Mouse (Mus musculus) adrenal gland, adult 18-20 months (tissue): Measurements from ENCODE around the gene BC049352. TPM values are rescaled to one million over a fixed set of nuclear protein-coding genes. Genes with fewer than 3 reads are reported as not detected.

Experiments
- DNase-seq, 2 experiments: peaks; one replicate each; pipeline ENCODE4 v3.0.0; 2021 to 2022; ENCODE audit warnings: low spot score in 2 of 2
- microRNA-seq, 2 experiments: library from miRNA; unstranded; fragments of <30 nt; microRNA quantifications; one replicate each; pipeline ENCODE4 v1.2.0; 2021; ENCODE audit warnings: borderline number of aligned reads in 2 of 2
- total RNA-seq, 2 experiments: library from RNA; stranded (reverse); gene quantifications; 1 replicate in 1 of 2; 2 replicates in 1 of 2; pipeline ENCODE4 v1.2.3; 2021

Gene BC049352
- total RNA-seq, 2 experiments from 2014 or later, result 0.86 to 1.3 TPM

- no peak for DNase-seq
These were observed 100.7 kb downstream of the BC049352 start for GRCm38 (mm10) chr9:45282466-45282865.

GRCm38 (mm10) chr9:45291481-45292168 lies 109.8 kb downstream of the BC049352 start:
- no peak for DNase-seq

DNA sequence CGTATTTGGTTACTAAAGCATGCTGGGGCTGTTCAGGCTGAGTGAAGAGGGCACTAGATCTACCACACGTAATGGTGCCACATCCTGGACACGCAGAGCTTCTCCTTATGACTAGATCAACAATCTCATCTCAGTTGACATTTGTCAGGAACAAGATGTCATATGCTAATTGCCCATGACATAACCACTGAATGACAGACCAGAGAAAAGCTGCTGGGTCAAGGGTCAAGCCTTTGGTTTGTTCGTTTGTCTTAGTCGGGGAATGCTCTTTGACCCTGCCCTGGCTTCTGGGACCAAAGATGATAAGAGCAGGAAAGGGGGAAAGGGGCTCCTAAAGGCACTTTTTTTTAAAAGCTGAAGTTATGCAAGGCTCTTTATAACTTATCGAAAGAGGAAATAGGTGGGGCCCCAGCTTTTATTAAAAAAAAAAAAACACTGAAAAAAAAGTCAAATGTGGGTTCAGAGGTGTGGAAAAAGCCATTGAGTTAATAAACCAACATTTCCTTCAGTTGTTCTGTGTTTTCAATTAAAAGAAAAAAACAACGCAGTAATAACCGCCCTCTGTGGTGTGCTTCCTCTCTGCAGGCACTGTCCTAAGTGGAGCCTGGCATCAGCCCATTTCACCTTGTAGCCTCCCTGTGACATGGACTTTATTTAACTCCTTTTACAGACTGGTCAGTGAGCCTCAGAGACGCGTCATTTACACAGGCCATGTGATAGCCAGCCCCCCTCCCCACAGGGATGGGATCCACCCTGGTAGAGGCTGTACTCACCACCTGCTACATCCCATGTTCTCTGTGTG lies 112.6 kb downstream of the BC049352 start:
- DNase-seq, result no peak

- peak in 1 of 2 experiments; percentile 47 for DNase-seq
These were observed 117.6 kb downstream of the BC049352 start for GRCm38 (mm10) chr9:45299231-45300006.

Small RNA genes lying within 50 kb of the gene (microRNA-seq; reads per million reads assigned to microRNA genes)
- gene Mir7086, result 0 reads per million in 2 experiments

Other genes with a start within 250 kb of the BC049352 start
- gene Ube4a, start 216.4 kb upstream of the BC049352 start, total RNA-seq, result 100 to 1,000 TPM in 1 of 2 experiments, 10 to 100 TPM in 1; 85.6 to 103 TPM
- gene Cd3g, start 201.6 kb upstream of the BC049352 start, total RNA-seq, result 1 to 10 TPM in 1 of 2 experiments, under 1 TPM in 1; 0.33 to 1.6 TPM
- under 1 TPM in 1 of 2 experiments, not detected in 1; 0.93 TPM for gene Cd3d, start 200.2 kb upstream of the BC049352 start, total RNA-seq
- 1 to 10 TPM in 1 of 2 experiments, under 1 TPM in 1; 0.27 to 2.0 TPM for gene Cd3e, start 172.4 kb upstream of the BC049352 start, total RNA-seq
- 10 to 100 TPM; 10.5 to 12.9 TPM for gene Mpzl2, start 142.2 kb upstream of the BC049352 start, total RNA-seq
- gene Mpzl3, start 126.8 kb upstream of the BC049352 start, total RNA-seq, result 1 to 10 TPM; 7.3 to 9.1 TPM
- gene Jaml, start 102.8 kb upstream of the BC049352 start, total RNA-seq, result 1 to 10 TPM; 3.3 to 6.8 TPM
- gene Scn2b, start 64.2 kb upstream of the BC049352 start, total RNA-seq, result 10 to 100 TPM; 11.1 to 11.2 TPM
- 1 to 10 TPM in 1 of 2 experiments, under 1 TPM in 1; 0.90 to 1.1 TPM for gene Scn4b, start 43.6 kb upstream of the BC049352 start, total RNA-seq
- not detected for gene Tmprss4, start 22.1 kb downstream of the BC049352 start, total RNA-seq
- 1 to 10 TPM; 3.8 to 4.3 TPM for gene Il10ra, start 87.1 kb downstream of the BC049352 start, total RNA-seq
- gene Tmprss13, start 137.1 kb downstream of the BC049352 start, total RNA-seq, result under 1 TPM; 0.10 to 0.27 TPM
- 100 to 1,000 TPM; 209 to 250 TPM for gene Fxyd6, start 188.2 kb downstream of the BC049352 start, total RNA-seq
- gene Fxyd2, start 217.7 kb downstream of the BC049352 start, total RNA-seq, result 1 to 10 TPM; 4.5 to 8.9 TPM
- gene Dscaml1, start 244.6 kb downstream of the BC049352 start, total RNA-seq, result 1 to 10 TPM in 1 of 2 experiments, under 1 TPM in 1; 0.53 to 1.3 TPM